Mouse (Mus musculus) cerebellum, postnatal 10 days (tissue): ENCODE measurements around the gene Slc28a3.

Source experiments
- DNase-seq, 2 experiments: peaks; one replicate each; pipeline ENCODE4 v3.0.0; 2021; ENCODE audit warnings: mixed read lengths in 2 of 2

Slc28a3 gene

GRCm38 (mm10) chr13:58610716-58611115 is at the start of gene Slc28a3:
Slc28a3 (minus strand) TSS chr13:58610877.
- DNase-seq: no peak

GRCm38 (mm10) chr13:58657987-58658386 is 47.3 kb upstream of the Slc28a3 start:
- DNase-seq: no peak

GRCm38 (mm10) chr13:58656885-58657284 is 46.2 kb upstream of the Slc28a3 start:
- DNase-seq: no peak

DNA sequence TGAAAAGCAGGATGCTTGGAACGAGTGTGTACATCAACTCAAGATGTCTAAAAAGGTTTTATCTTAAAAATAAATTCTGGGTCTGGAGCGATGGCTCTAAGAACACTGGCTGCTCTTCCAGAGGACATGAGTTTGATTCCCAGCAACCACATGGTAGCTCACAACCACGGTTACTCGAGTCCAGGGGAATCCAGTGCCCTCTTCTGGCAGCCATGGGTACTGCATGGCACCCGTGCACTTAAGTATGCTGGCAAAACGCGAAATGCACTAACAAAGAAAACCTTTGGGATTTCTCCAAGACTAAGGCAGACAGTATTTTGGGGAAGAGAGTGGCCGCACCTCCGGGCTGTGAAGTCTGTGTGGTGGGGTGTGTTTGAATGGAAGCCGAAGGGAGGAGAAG is 44.9 kb upstream of the Slc28a3 start:
- DNase-seq: peak in 1 of 2 experiments; percentile 28

- DNase-seq: peak; percentile 88 to 93
These were observed 29.7 kb upstream of the Slc28a3 start for GRCm38 (mm10) chr13:58640330-58640729.

DNA sequence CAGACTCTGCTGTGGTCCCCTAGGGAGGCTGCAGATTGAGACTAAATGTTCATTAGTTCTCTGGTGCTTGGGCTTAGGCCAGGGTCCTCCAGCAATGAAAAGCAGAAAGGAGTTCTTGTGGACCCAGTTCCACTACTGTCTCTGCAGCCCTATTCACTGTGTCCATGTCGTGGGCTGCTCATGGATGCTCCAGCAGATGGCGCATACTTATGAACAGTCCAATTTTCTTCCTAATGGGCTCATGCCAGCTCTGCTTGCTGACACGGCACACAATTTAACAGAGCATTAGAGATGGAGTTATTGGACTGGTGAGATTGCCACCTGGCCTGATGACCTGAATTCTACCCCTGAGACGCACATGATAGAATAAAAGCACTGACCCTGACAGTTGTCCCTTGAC is 28.3 kb upstream of the Slc28a3 start:
- peak; percentile 90 to 93 for DNase-seq

DNA sequence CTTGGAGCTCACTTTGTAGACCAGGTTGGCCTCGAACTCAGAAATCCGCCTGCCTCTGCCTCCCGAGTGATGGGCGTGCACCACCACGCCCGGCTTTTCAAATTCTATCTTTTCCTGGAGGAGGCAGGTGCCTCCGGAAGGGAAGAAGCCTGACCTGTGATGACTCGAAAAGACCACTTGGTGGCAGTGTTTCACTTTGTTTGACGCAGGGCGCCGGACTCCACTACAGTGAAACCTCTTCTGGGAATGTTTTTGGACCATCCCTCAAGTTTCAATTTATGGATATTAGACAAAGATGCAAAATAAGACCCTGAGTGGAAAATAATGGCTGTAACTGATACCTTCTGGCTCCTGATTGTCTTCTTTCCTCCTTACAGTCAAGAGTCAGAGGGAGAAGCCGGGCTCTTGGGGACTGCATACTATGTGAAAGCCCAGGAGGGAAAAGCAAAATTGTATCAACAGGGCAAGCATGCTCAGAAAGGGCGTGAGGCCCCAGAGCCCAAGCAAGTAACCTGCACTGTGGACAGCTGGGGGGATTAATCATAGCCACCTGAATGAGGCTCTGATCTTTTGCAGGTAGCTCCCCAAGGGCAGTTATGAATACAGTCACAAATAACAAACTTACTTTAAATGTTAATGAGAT is 26.8 kb upstream of the Slc28a3 start:
- peak; percentile 83 to 90 for DNase-seq

GRCm38 (mm10) chr13:58633887-58634286 is 23.2 kb upstream of the Slc28a3 start:
- peak in 1 of 2 experiments; percentile 23 for DNase-seq

- DNase-seq: no peak
These were observed 20.1 kb upstream of the Slc28a3 start for GRCm38 (mm10) chr13:58630756-58631155.

GRCm38 (mm10) chr13:58629365-58630050 is 18.8 kb upstream of the Slc28a3 start:
- no peak for DNase-seq

GRCm38 (mm10) chr13:58622647-58623046 is 12.0 kb upstream of the Slc28a3 start:
- DNase-seq: no peak

- no peak for DNase-seq
These were observed 8.6 kb upstream of the Slc28a3 start for GRCm38 (mm10) chr13:58619301-58619700.

GRCm38 (mm10) chr13:58610059-58610458 is 618 bp downstream of the Slc28a3 start:
- no peak for DNase-seq

- DNase-seq: peak in 1 of 2 experiments; percentile 22
These were observed 9.3 kb downstream of the Slc28a3 start for GRCm38 (mm10) chr13:58601201-58601855.

GRCm38 (mm10) chr13:58598578-58598977 is 12.1 kb downstream of the Slc28a3 start:
- no peak for DNase-seq

DNA sequence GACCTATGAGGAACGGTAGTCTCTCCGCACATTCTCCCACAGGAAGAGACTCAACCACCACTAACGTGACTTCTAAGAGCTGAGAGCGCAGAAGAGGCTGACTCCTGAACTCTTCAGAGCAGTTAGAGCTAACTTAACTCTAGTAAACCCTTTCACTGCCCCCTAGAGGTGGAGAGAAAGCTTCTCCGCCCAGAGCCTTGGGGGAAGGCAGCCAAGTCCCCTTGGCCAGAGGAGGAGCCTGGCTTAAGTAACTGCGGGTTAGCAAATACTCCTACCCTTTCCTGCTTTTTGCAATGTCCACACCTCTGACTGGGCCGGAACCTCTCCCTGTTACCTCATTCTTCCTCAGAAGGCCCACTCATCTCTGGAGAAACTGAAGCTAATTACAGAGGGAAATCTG is 17.5 kb downstream of the Slc28a3 start:
- DNase-seq: peak; percentile 83 to 85

- no peak for DNase-seq
These were observed 18.8 kb downstream of the Slc28a3 start for GRCm38 (mm10) chr13:58591912-58592311.

GRCm38 (mm10) chr13:58590630-58591029 is 20.0 kb downstream of the Slc28a3 start:
- DNase-seq: peak; percentile 73 to 78

- DNase-seq: peak; percentile 92 to 93
These were observed 21.2 kb downstream of the Slc28a3 start for GRCm38 (mm10) chr13:58589517-58589858.

GRCm38 (mm10) chr13:58588655-58589516 is 21.8 kb downstream of the Slc28a3 start:
- DNase-seq: peak; percentile 25 to 27

DNA sequence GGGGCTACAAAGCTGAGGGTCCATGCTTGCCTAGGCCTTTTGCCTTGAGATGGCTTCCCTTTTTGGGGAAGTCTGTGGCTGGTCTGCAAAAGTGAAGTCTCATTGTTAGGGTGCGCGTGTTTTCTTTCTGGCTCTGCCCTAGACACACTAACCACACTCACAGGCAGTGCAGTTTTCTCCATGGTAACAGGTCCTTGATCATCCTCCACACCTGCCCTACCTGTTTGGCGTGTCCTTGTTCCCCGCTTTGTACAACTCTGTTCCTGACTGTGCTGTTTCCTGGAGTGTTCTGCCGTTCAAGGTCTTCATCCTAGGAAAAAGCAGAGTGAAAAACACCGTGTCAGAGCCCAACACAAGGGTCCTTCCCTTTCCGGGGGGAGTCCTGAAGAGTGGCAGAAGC is 22.7 kb downstream of the Slc28a3 start:
- no peak for DNase-seq

DNA sequence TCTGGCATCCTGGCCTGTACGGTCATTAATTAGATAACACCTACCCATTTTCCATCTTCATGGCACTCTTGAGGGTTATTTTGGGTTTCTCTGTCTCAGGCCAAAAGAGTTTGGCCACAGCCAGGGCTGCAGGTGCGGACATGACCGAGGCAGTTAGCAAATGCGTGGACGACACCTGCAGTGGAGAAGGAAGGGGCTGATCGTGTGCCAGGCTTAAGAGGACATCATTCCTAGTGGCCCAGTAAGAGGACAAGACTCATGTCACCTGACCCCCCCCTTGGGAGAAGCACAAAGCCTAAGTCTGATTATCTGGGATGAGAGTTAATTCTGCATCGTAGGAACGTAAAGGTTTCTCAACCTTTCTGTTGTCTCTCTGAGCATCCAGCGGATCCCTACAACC is 44.5 kb downstream of the Slc28a3 start:
- peak; percentile 50 to 51 for DNase-seq
